Mouse (Mus musculus) CD4-positive, CD25-positive, alpha-beta regulatory T cell, adult 2 months (primary cell): ENCODE measurements at regions not wholly inside any gene's neighbourhood (a gene's known extent, or its start where the extent isn't known, plus 50 kb on each side); places are given as distances from the start of the nearest gene placed in this dataset.

ENCODE experiments used
- DNase-seq: peaks from one replicate; pipeline ENCODE4 v3.0.0-alpha.2; 2012; ENCODE audit warnings: low read depth, low spot score

- no peak for DNase-seq
These were observed 313.2 kb downstream of the Rnd3 start for GRCm38 (mm10) chr2:50835511-50836320.

- DNase-seq = no peak
These were observed 315.1 kb downstream of the Rnd3 start for GRCm38 (mm10) chr2:50833791-50834190.

GRCm38 (mm10) chr2:50832471-50832870 lies 316.4 kb downstream of the Rnd3 start:
- DNase-seq = no peak

- peak; percentile 15 for DNase-seq
These were observed 318.7 kb downstream of the Rnd3 start for GRCm38 (mm10) chr2:50830056-50830720.

GRCm38 (mm10) chr2:50827097-50827496 lies 321.8 kb downstream of the Rnd3 start:
- DNase-seq = no peak

- DNase-seq = no peak
These were observed 322.4 kb downstream of the Rnd3 start for GRCm38 (mm10) chr2:50826537-50826936.

GRCm38 (mm10) chr2:50825626-50826025 lies 323.3 kb downstream of the Rnd3 start:
- DNase-seq = no peak

GRCm38 (mm10) chr2:50824782-50825181 lies 324.1 kb downstream of the Rnd3 start:
- DNase-seq = no peak

GRCm38 (mm10) chr2:50822738-50823137 lies 326.2 kb downstream of the Rnd3 start:
- no peak for DNase-seq

GRCm38 (mm10) chr2:50819305-50819665 lies 329.6 kb downstream of the Rnd3 start:
- no peak for DNase-seq

GRCm38 (mm10) chr2:50818557-50819304 lies 330.2 kb downstream of the Rnd3 start:
- DNase-seq = no peak

GRCm38 (mm10) chr2:50816364-50816763 lies 332.5 kb downstream of the Rnd3 start:
- DNase-seq = no peak

- no peak for DNase-seq
These were observed 333.4 kb downstream of the Rnd3 start for GRCm38 (mm10) chr2:50815541-50815940.

GRCm38 (mm10) chr2:50813568-50814461 lies 335.1 kb downstream of the Rnd3 start:
- peak; percentile 51 for DNase-seq

GRCm38 (mm10) chr2:50812296-50812695 lies 336.6 kb downstream of the Rnd3 start:
- DNase-seq = no peak

- no peak for DNase-seq
These were observed 338.4 kb downstream of the Rnd3 start for GRCm38 (mm10) chr2:50810336-50811066.

- DNase-seq = no peak
These were observed 339.1 kb downstream of the Rnd3 start for GRCm38 (mm10) chr2:50809823-50810222.

- DNase-seq = no peak
These were observed 341.6 kb downstream of the Rnd3 start for GRCm38 (mm10) chr2:50807162-50807960.

GRCm38 (mm10) chr2:50805645-50806044 lies 343.3 kb downstream of the Rnd3 start:
- no peak for DNase-seq

- no peak for DNase-seq
These were observed 352.8 kb downstream of the Rnd3 start for GRCm38 (mm10) chr2:50796087-50796486.
